Mouse (Mus musculus) left cerebral cortex, adult 9 months (tissue): Measurements from ENCODE around the gene Dclre1a.
"Not testable (repeated sequence)": the region's sequence is repeated elsewhere in the genome, so short reads cannot be mapped to it uniquely, and the experiment has no call there.

Experiments used
- DNase-seq, 2 experiments: peaks; one replicate each; pipeline ENCODE4 v3.0.0; 2022; ENCODE audit warnings: low spot score in 2 of 2

Dclre1a gene

DNA sequence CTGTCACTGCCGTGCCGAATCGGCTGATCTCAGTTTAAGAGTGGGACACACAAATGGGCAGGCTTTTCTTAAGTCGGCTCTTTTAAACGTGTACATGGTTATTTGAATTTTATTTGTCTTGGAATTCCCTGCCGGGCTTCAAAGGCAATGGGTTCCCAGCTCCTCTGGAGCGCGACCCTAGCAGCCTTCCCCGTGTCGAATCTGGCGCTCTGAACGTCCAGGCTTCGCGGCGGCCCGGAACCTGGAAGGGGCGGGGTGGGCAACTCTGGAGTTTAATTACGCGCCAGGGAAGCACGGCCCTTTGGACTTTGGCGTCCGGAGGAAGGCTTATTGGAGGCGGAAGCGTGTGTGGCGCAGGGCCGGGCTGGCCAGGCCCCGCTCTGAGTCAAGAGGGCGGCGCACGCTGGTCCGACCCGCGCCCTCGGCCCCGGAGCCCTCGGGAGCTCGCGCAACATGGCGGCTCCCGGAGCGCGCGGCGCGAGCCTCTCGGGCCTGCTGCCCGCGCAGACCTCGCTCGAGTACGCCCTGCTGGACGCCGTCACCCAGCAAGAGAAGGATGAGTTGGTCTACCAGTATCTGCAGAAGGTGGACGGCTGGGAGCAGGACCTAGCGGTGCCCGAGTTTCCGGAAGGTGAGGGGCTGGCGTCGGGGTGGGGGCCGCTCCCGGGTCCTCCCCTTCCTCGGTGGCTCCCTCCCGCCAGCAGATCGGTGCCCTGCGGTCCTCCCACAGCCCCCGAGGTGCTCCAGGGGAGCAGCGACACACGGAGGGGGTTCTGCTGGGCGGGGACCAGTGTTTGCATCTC lies 409 bp upstream of the Dclre1a start, which contains the start of gene Nhlrc2:
Gene Nhlrc2 (plus strand): TSS at position 32 of the 803 bp plus-strand sequence.
- DNase-seq = peak; percentile 25 to 72

DNA sequence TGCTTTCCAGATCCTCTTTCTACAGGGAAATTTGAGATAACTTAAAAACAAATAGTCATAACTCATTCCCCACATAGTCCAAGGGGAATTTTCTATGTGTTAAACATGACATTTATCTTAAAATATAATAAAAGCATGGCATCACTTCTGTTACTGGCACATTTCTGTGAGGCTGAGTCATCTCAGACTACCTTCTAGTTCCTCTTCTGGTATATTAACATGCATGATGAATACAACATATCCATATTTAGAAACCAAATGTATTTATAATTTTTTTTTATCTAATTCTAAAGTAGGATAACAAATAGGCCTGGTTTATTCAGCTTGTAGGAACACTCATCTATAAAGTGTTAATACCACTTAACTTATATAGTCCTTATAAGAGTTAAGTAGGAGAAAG lies 2.0 kb downstream of the Dclre1a start:
- DNase-seq = no peak

DNA sequence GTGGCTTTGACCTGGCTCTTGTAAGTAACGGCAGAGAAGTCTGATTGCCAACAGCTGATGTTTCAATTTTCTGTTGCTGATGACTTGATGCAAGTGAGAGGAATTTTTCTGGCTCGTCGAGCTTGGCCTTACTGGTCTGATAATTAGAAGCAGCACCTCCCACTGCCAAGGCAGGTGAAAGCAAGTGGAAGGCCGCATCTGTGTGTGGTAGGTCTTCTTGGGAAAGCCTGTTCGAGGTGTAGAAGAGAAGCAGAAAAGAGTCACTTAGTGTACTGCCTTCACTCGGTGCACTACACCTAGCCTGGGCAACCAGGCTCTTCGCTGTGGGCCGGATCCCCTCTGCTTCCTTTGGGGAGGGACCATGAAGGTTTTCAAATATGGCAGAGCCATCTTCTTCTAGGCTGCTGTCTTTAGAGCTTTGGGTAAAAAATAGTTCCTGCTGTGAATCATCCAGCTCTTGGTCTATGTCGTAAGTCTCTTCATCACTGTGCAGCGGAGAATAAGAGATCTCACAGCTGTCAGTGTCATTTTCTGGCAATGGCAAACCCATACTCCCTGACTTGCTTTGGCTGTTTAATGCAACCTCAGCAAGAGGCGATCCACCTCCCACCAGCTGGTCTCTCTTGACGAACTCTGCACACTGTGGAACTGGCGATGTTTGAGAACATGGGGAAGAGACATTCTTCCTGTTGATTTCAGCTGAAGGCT lies 3.2 kb downstream of the Dclre1a start:
- DNase-seq = no peak

DNA sequence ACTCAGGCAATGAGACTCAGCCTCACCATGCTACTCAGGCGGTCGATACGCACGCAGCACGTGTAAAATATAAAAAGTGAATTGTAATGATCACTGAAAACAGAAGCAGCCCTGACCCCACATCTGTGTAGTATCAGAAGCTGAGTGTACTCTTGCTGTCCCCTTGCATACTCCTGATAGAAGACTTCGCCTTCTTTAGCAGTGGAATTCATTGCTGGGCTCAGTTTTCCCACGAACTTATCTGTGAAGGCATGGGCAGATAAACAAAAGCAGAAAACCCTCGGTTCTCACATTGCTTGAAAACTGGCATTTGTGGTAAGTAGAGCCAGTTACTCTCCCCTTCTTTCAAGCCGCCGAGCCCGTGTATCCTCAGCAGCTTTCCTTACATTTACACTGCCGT lies 4.7 kb downstream of the Dclre1a start:
- DNase-seq = no peak

DNA sequence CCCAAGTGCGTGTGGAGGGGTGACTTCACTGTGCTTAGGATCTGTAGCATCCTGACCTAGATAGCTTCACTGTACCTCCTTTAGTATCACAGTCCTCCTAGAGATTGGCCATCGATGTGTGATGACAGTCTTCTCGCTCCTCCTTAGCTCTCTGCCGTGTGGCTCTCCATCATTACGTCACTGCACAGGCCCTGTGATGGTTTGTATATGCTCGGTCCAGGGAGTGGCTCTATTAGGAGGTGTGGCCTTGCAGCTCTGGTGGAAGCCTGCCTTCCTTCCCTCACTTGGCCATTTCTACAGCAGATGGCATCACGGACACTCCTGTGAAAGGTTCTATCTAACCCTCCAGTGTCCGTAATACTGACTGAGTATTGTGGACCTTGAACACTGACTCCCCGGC lies 12.3 kb downstream of the Dclre1a start:
- DNase-seq = no peak

DNA sequence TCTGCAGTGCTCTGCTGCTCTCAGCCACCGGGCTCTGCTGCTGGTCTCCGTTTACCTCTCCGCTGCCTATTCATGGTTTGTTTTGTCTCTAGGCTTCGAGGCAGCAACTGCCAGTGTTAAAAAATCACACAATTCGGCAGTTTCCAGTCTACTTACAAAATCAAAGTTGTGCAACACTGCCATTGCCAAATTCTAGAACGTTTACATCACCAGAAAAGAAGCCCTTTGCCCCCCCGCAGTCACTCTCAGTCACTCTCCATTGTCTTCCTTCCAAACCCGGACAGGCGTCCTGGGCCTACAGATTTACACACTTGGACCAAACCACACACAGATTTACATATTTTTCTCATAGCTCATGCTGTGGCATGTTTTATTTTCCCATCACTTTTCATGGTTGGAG lies 13.0 kb downstream of the Dclre1a start:
- DNase-seq = no peak

DNA sequence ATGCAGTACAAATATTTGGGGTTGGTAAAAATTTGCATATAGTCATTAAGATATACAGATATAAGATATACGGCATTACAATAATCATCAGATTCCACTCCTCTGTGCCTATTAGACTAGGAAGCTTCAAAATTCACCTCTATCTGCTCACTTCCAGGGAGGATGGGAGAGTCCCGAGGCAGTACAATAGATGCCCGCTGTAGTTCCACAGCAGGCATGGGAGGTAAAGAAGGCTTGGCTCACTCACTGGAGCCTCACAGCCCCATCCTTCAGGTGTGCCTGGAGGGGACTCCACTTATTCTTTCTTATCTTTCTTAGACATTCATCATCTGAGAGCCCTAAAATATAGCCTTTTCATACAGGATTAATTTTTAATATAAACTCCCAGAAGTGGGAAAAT lies 13.7 kb downstream of the Dclre1a start:
- no peak for DNase-seq

DNA sequence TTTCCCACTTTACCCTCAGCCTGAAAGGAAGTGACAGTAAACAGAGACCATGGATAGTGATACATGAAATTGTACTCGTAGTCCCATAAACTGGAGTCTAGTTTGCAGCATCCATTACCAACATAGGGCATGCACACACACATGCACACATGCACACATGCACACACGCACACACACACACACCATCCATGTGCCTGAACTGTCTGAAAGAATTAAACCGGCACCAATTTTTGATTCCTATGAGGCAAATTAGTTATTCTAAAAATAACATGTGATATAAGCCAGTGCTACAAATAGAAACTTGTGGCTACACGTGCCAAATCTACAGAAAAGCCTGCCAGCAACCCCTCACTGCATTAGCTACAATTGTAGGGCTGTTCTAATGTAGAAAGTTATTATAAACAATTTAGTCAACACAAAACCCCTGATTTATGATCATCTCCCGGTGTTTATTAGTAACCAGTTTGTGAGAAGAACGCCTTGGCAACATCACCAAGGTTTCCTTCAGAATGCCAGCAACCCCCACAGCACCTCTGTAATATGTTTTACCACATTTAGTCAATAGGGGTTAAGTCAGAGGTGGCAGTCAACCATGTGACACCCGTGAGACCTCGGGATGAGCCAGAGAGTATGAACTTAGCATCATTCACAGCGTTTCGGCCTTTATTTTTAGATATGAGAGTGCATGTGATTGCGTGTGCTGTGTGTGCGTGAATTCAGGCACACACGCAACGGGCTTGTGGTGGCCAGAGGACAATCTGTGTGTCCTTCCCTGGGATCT lies 14.5 kb downstream of the Dclre1a start:
- no peak for DNase-seq

DNA sequence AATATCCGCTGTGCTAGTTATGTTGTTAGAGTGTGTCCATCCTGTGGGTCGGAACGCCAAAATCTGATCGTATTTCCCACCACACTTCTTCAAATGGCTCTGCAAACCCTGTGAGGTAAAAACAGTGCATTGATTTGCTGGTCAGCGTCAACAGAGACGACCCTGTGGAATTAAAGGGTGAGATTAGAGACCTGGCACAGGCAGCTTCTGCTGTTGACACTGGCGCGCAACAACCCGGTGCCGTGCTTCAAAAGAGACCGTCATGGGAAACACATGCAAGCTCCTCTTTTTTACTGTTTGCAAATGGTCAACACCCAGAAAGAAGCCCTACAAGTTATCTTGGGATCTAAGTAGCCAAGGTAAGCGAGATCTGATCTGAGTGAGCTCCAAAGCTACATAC lies 16.8 kb downstream of the Dclre1a start:
- no peak for DNase-seq

DNA sequence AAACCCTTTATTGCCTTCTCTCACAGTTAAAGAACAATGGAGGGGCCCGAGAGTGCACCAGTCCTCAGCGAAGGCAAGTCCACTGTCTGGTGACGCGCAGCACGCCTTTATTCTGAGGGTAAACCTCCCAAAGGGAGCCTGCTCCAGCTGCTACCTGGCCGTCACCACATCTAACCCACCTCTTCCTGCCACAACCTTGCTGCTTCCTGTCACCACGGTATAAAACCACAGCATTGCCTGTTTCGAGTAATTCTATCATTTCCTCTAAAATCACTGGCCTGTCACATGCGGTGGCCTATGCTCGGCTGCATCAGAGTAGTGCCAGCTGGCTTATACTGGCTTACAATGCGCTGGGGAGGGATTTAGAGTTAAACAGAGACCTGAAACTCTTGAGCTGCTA lies 17.5 kb downstream of the Dclre1a start:
- DNase-seq = not testable (repeated sequence)

DNA sequence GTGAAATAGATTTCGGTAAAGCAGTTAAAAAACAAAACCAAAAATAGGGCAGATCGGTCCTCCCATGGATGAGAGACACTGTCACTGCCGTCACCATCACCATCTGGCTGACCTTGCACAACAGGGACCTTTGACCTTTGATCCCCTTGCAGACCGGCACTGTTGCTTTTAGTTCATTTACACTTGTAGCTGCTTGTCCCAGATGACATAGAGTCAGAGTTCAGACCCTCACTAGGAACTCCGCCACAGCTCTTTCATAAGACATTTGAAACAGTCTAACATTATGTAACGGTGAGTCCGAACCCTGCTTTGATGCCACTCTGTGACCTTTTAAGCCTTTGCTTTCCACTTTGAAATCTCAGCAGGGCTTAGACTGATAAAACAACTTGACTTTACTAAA lies 28.6 kb downstream of the Dclre1a start:
- DNase-seq = not testable (repeated sequence)

DNA sequence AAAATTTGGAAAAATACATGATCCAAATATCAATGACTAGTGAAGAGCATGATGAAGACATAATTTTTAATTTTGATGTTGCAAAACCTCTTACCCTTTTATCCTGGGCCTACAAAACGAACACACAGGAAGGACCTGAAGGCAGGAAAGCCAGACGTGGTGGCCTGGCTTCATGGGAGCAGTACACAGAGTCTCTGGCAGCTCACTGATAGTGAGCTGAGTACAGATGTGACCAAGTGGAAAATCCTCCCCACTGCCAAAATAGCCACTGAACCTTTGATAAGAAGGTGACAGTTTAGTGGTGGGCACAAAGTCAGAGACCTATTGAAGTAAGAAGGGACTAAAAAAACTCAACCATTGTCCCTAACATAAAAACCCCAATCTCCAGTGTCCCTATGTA lies 34.5 kb downstream of the Dclre1a start:
- DNase-seq = not testable (repeated sequence)

DNA sequence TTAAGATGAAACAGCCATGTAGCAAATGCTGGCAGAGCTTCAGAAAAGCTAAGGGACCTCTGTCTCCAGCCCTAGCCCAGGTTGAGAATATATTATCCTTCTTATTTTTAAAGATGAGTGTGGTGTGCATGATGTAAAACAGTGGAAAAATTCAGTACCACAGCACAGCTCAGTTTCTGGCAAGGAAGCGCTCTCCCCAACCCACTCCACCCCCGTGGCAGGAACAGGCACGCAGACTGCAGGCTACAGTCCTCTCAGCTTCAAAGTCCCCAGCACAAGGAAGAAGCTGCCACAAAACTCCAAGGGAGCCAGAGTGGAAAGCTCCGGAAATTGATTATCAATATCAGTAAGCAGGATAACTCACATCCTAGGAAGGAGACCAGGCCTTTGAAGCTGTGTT lies 36.8 kb downstream of the Dclre1a start:
- DNase-seq = not testable (repeated sequence)

DNA sequence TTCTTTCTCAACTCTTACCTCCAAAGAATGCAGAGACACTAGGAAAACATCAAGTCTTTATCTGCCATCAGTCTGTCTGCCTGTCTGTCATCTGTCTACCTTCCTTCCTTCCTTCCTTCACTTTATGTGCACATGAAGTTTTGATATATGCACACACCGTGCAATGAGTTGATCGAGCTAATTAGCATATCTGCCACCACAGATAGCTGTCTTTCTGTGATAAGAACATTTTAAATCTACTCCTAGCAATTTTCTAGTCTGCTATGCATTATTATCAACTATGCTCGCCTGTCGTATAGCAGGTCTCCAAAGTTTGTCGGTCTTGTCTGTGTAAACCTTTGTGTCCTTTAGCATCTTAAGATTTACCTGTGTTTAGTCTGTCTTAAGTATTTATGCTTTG lies 44.5 kb downstream of the Dclre1a start:
- DNase-seq = not testable (repeated sequence)

DNA sequence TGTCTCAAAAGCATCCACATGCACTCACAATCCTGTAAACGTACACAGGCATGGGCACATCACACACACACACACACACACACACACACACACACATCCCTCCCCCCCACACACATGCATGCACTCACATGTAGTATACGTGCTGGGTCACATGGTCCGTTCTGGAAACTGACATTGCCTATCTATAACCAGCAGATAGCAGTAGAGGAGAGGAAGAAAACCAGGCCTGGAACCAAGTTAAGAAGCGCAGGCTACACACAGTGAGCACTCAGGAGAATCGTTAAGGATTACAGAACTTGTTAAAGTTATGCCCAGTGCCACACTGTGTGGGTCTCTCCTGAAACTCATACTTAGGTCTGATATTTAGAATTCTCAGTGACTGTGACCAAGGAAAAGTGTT lies 45.0 kb downstream of the Dclre1a start:
- DNase-seq = not testable (repeated sequence)

DNA sequence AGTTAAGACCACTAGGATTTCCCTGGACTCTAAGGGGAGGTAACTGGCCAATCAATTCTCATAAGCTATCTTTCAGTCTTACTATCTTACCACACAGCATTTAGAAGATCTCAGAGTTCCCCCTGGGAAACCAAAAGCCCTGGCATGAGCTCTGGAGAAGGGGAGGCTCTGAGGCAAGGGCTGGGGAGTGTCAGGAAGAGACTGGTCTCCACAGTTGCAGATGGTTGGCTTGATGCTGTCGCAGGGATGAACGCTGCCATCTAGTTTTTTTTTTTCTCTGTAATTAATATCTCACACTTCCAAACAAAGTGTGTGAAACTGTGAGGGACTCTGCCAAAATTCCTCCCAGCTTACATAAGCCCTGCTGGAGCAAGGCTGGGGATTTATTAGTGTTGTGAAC lies 53.9 kb downstream of the Dclre1a start:
- DNase-seq = not testable (repeated sequence)

DNA sequence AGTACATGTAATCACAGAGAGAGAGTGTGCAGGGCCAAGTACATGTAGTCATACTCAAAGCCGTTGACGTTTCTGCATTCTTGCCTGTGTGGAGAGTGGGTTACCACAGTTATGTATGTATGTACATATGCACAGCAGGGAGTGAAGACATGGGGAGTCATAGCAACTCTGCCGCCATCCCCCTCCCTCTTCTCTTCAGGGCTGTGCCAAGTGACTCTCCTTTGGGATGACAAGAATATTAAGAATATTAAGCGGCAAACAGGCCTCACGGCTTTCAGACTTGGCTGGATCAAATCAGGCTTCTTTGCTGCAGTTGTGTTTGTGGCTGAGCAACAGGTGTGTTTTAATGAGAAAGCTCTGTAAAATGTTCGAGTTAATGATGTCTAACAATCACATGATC lies 58.4 kb downstream of the Dclre1a start:
- no peak for DNase-seq

DNA sequence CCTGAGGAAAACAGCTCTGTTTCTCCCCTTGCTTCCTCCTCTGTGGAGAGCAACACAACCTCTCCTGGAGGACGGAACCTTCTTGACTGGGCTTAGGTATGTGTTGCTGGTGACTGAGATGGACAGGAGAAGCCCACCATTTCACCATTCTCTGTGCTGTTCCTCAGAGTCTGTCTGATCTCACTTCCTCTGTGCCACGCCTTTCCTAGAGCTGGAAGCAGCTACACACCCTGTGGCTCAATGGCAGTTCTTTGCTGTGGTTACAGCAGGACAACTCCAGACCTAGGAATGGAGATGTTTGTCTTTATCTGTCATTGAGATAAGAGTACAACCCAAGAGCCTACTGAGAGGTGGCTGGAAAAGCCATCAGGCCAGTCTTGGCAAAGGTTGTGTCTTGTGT lies 60.7 kb downstream of the Dclre1a start:
- no peak for DNase-seq

DNA sequence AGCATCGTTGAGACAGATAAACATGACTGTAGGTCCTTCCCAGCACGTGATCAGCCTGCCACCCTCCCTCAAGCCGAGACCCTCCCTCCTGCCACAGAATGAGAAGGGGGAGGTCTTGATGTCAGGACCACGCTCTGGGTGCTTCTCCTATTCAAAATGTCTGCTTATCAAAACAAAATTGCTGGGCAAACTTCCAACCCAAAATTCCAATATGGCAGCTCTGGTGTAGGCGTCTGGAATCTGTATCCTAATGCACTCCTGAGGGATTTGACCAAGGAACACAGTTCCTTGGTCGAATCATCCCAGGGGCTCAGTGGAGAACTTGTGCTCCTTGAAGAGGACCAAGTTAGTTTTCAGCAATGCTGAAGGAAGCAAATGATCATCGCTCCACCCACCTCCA lies 61.1 kb downstream of the Dclre1a start:
- no peak for DNase-seq

DNA sequence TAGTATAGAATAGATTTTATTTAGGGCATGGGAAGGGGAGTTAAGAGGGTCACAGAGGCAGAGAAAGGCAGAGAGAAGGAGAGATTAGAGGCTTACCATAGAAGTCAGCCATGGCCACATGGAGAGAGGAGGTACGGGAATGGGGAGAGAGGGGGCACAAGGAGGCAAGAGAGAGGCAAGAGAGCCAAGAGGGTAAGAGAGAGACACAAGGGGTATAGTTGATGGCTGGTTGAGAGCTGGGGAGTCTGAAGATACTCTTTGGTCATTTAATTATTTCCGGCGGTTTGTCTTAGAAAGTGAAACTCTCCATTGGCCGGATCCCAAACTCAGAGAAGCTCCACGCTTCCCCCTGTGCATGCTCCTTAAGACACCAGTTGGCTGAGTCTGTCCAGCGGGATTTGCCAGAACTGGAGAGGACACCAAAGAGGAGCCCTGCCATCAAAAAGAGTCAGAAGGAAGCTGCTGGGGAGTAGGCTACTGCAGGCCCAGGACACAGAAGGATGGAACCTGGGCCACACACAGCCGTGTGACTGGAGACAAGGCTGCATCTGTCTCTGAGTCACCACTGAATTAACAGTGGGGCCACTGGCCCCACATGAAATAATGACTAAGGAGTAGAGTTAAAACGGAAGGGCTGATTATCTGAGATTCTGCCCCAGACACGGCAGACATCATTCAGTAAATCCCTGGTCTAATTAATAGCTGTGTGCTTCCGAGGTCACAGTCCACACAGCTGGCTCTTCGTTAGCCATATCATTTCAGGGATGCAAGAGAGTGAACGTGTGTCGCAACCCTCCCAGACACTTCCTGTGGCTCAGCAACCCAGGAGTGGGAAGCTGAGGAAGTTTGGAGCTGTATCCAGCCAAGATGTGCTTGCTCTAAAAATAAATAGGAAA lies 62.4 kb downstream of the Dclre1a start:
- no peak for DNase-seq

DNA sequence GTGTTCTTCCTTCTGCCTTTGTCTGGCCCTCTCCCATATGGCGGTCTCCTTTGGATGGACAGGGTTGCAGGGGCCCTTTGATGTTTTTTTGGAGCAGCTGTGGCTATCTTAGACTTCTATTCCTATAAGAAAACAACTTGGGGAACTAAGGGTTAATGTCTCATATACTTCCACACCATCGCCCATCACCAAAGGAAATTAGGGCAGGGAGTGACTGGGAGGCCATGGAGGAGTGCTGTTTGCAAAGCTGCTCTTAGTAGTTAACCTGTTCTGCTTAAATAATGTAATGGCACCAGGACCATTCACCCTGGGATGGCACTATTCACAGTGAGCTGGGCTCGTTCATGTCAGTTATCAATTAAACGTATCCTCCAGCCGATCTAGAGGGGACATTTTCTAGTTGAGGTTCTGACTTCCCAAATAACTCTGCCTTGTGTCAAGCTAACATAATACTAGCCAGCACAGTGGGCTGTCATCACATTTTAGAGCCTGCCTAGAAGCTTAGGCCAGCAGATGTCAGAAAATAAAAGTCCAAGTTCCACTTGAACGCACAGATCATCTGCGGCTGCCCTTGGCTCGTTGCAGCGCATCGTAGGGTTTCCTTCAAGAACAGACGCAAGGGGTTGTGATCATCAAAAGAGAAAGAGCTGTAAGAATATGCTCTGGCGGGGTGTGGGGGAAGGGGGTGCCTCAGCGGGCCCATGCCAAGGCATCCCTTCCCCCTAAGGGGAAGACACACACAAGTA lies 63.2 kb downstream of the Dclre1a start:
- no peak for DNase-seq
